Mouse (Mus musculus) lung, adult 2 months (tissue): ENCODE measurements around the gene Gm38431. TPM values are rescaled to one million over a fixed set of nuclear protein-coding genes. Genes with fewer than 3 reads are reported as not detected.

Source experiments
- DNase-seq: peaks from one replicate; pipeline ENCODE4 v3.0.0; 2022
- H3K4me1 ChIP-seq: fragments of 200-500 bp; 2 replicates; pipeline ENCODE4 v1.6.1; 2011; ENCODE audit warnings: low read length; ENCODE audit not compliant: control insufficient read depth, insufficient read depth
- H3K4me3 ChIP-seq: fragments of 200-500 bp; replicated peaks from 2 replicates; pipeline ENCODE3; 2011; ENCODE audit warnings: low read depth, mild to moderate bottlenecking, control low read depth, low read length; ENCODE audit errors: extremely low read depth
- CTCF ChIP-seq: fragments of 200-500 bp; IDR thresholded peaks from 2 replicates; pipeline ENCODE4 v1.5.1; 2011; ENCODE audit warnings: mild to moderate bottlenecking, low read length, control low read depth; ENCODE audit not compliant: insufficient read depth
- POLR2A ChIP-seq: fragments of 200-500 bp; IDR thresholded peaks from 2 replicates; pipeline ENCODE4 v1.6.1; 2011; ENCODE audit warnings: low read depth, mild to moderate bottlenecking, control low read depth, low read length, borderline replicate concordance; ENCODE audit errors: extremely low read depth
- WGBS: fragments of 180-500 bp; shearing (Covaris S2); methylation state at CpG from one replicate; pipeline ENCODE4 v1.1.7; 2018; 5-methylcytosine and 5-hydroxymethylcytosine counted together
- polyA plus RNA-seq: library from polyadenylated mRNA; depleted of rRNA; stranded (reverse); fragments of >200 nt; gene quantifications from 2 replicates; pipeline ENCODE4 v1.2.3, GENCODE M21; 2012

Gm38431 gene
- polyA plus RNA-seq, 1 experiment = 3.0 TPM

DNA sequence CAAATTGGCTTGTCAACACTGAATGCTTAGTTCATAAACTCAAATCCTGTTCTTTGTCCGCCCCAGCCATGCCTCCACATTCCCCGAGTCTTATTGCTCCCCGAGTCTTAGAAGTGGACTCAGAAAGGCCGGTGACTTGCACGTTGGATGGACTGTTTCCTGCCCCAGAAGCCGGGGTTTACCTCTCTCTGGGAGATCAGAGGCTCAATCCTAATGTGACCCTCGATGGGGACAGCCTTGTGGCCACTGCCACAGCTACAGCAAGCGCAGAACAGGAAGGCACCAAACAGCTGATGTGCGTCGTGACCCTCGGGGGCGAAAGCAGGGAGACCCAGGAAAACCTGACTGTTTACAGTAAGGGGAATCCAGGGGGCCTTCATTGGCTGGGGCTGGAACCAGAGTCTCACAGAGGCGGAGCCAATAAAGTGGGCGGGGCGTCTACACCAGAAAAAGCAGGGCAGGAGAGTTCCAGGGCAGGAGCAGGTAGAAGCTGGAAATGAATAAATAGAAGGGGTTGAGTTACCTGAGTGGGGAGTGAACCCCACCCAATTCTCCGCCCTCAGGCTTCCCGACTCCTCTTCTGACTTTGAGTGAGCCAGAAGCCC lies 57.2 kb downstream of the Gm38431 start:
- H3K4me1 ChIP-seq = peaks cover 13% of the 10 kb centered on the region
- TF ChIP-seq CTCF = no peak
- no peak for TF ChIP-seq POLR2A
- peak; percentile 11 for DNase-seq
- WGBS = 10% methylated on average over 17 of the region's 17 CpGs
- no peak overlapping the region for H3K4me3 ChIP-seq

DNA sequence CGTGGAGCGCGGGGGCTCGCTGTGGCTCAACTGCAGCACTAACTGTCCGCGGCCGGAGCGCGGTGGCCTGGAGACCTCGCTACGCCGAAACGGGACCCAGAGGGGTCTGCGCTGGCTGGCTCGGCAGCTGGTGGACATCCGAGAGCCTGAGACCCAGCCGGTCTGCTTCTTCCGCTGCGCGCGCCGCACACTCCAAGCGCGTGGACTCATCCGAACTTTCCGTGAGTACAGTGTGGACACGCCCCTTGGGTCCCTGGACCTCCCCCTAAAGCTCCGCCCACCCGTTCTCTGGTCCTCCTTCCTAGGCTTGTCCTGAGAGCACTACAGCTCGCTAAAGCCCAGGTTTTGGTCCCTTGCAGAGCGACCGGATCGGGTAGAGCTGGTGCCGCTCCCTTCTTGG lies 58.7 kb downstream of the Gm38431 start:
- Histone ChIP-seq H3K4me3 (peak overlapping the region; percentile 64), H3K4me1 (peaks cover 14% of the 10 kb centered on the region)
- TF ChIP-seq POLR2A = 0 out of 2 replicates have a peak, but pooled peaks have one; percentile 9
- TF ChIP-seq CTCF = no peak
- WGBS = under 1% methylated on average over 34 of the region's 34 CpGs
- peak; percentile 90 for DNase-seq

DNA sequence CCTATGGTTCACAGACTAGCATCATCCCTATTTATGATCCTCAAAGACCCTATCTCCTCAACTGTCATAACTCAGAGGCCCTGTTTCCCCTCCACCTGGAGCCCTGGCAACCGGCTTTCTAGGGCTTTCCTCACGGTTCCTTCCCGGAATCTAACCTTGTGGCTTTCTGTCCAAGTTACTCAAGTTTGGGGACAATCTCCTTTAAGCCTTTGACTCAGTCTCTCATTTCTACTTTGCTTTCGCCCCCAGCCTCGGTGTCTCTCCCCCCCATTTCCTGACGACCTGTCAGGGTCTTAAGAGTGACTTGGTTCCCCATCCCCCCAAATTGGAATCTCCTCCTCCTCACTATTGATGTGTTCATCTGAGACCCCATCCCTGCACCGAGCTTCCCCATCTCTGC lies 59.3 kb downstream of the Gm38431 start:
- peaks cover 14% of the 10 kb centered on the region for H3K4me1 ChIP-seq
- TF ChIP-seq POLR2A = no peak
- no peak for TF ChIP-seq CTCF
- WGBS = 4% methylated on average over 7 of the region's 7 CpGs
- DNase-seq = no peak
- no peak overlapping the region for H3K4me3 ChIP-seq

DNA sequence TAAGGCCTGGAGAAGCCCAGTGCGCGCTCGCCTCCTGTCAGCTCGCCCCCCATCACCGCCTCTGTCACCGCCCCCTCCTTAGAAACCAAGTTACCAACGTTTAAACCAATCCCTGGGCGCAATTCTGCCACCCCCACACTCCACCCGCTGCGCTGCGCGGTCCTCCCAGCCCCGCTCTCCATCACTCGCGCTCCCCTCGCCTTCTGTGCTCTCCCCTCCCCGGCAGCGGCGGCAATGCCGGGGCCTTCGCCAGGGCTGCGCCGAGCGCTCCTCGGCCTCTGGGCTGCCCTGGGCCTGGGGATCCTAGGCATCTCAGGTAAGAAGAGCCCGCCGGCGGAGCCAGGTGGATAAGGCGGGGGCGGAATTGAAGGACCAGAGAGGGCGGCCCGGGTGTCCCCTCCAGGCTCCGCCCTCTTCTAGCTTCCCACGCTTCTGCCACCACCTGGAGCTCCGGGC lies 59.9 kb downstream of the Gm38431 start, which contains the start of gene Icam5:
Icam5 (plus strand) TSS at position 178 of the 456 bp plus-strand sequence.
- H3K4me1 ChIP-seq = peaks cover 14% of the 10 kb centered on the region

DNA sequence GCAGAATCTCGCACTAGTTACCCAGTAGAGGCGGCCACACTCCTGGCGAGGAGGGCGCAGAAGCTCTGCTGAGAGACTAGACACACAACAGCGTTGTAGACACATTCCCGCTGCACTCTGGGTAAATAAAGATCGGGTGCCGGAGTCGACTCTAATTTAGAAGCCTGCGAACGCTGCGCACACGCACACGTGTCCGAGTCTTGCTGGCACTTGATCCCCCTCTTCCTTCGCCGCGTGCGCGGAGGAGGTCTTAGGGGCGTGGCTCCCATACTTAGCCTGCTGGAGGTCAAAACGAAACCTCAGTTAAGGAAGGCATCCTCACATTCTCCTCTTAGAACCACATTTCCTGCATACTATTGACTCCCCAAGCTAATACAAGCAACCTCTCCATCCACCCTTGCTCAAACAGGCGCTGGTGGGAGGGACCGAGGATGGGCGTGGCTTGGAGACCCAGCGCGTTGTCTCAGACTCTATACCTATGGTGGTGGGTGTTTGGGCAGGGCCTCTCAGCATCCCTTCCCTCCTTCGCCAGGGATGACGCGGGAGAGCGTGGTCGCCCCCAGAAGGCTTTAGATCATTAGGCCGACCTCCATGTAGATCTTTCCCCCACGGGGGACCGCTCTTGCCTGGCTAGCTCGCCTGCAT lies 60.4 kb downstream of the Gm38431 start:
- H3K4me3 ChIP-seq = peak overlapping the region; percentile 72
- TF ChIP-seq POLR2A = peak; percentile 47; the same call in 1 of the 2 replicates
- TF ChIP-seq CTCF = no peak
- DNase-seq = peak; percentile 65
- WGBS = under 1% methylated on average over 36 of the region's 36 CpGs
- peaks cover 14% of the 10 kb centered on the region for H3K4me1 ChIP-seq

More for the DNA sequence above, 59.9 kb downstream of the Gm38431 start, which contains the start of gene Icam5:
- H3K4me3 ChIP-seq = peak within 1 kb of the TSS; percentile 72
- TF ChIP-seq POLR2A (no peak), CTCF (no peak)
- under 1% methylated on average over 35 of the region's 35 CpGs for WGBS
- DNase-seq = no peak

DNA sequence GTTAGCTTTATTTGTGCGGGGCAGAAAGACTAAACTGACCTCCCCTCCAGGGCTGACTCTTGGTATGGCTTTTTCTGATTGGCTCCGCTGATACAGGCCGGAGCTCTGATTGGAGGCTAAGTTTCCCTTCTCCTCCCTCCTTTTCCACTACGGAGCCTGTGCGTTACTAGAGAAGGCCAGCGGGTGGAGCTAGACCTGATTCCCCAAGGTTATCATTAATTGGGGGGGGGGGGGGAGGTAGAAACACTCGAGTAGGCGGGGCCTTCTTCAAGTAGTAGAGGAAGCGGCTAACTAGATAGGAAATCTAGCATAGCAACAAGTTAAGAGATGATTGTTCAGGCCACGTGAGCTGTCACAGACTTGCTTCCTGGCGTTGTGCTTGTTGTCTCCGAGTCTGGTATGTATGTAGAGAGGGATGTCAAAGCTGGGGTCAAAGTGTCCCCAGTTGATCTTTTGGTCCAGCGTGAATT lies 61.0 kb downstream of the Gm38431 start:
- TF ChIP-seq POLR2A (no peak), CTCF (peak; percentile 61)
- WGBS = under 1% methylated on average over 13 of the region's 13 CpGs
- Histone ChIP-seq H3K4me1 (peaks cover 14% of the 10 kb centered on the region), H3K4me3 (peak overlapping the region; percentile 72)
- DNase-seq = peak; percentile 76

DNA sequence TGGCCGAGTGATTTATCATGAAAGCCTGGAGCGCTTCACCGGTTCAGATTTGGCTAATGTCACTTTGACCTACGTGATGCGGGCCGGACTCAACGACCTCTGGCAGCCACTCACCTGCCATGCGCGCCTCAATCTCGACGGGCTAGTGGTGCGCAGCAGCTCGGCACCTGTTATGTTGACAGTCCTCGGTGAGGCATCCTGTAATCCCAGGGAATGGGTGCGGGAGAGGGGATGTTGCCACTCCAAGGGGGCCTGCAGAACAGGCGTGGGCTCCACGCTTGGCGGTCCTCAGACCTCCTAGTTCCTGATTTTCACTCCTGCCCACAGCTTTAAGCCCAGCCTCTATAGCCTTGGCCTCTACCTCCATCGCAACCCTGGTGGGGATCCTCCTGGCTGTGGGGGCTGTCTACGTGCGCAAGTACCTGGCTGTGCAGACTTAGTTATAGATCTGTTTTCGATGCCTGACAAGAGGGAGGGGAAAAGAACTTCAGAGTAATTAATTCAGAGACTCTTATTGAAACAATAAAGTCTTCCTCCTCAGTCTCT lies 61.7 kb downstream of the Gm38431 start:
- H3K4me1 ChIP-seq = peaks cover 14% of the 10 kb centered on the region
- no peak for DNase-seq
- no peak for TF ChIP-seq POLR2A
- no peak for TF ChIP-seq CTCF
- WGBS = 35% methylated on average over 22 of the region's 22 CpGs
- H3K4me3 ChIP-seq = no peak overlapping the region

DNA sequence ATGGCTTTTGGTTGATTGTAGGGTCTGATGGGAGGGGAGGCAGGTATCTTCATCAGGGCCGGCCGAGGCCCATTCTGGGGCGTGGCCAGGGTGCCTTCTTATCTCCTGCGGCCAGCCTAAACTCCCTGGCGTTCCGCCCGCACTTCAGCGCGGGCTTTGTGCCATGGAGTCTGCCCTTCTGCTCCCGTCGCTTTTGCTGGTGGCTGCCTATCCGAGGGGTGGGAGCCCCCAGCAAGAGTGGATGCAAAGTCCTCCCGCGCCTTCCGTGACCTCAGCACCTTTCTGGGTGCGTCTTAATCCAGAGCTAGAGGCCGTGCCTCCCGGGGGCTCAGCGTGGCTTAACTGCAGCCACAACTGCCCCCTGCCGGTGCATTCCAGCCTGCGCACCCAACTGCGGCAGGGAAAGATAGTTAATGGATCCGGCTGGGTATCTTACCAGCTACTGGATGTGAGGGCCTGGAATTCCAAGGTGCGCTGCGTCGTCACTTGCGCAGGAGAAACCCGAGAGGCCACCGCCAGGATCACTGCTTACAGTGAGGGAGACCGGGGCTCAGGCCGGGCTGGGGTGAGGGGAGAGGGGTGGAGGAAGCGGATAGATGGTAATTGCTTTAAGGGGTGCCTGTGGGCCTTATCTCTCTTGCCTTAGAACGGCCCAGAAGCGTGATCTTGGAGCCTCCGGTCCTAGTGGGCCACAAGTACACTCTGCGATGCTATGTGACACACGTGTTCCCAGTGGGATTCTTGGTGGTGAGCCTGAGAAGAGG lies 62.3 kb downstream of the Gm38431 start, which contains the start of gene Icam4:
Icam4 (plus strand) TSS at position 83 of the 764 bp plus-strand sequence.
- WGBS = 3% methylated on average over 37 of the region's 37 CpGs
- TF ChIP-seq POLR2A (0 out of 2 replicates have a peak, but pooled peaks have one; percentile 5), CTCF (peak; percentile 74)
- DNase-seq = peak; percentile 88
- peaks cover 14% of the 10 kb centered on the region for H3K4me1 ChIP-seq
- peak within 1 kb of the TSS; percentile 43 for H3K4me3 ChIP-seq

DNA sequence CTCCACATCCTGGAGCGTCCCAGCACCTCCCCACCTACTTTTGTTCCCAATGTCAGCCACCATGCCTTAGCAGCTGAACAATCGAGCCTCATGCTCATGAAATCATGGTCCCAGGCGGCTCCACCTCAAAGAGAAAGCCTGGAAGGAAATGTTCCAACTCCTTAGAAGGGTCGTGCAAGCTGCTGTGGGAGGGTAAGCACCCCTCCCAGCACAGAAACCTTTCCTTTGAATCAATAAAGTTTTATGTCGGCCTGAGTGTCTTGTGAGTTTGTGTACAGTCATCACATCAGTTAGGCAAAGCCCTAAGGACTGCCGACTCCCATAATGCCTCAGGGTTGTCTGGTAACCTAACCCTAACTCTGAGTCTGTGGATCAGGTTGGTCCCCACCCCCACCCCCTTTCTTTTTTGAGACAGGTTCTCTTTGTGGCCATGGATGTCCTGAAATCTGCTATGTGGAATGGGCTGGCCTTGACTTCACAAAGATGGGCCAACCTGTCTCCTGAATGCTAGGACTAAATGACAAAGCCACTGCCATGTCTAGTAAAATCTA lies 63.2 kb downstream of the Gm38431 start:
- no peak for DNase-seq
- 57% methylated on average over 6 of the region's 6 CpGs for WGBS
- peaks cover 14% of the 10 kb centered on the region for H3K4me1 ChIP-seq
- TF ChIP-seq CTCF (no peak), POLR2A (no peak)
- H3K4me3 ChIP-seq = no peak overlapping the region
